Mouse (Mus musculus) stomach, embryonic 15.5 days (tissue): ENCODE results near the gene Camk2d. TPM values are rescaled to one million over a fixed set of nuclear protein-coding genes. Genes with fewer than 3 reads are reported as not detected.
A peak's percentile ranks its signal among the peaks of the same experiment; 100 is the strongest.

Experiments
- ATAC-seq: fragments of 200-750 bp; cut with Nextera tagmentation; 2 replicates; pipeline ENCODE4 v1.8.0; 2017; ENCODE audit warnings: low read depth, moderate number of reproducible peaks, moderate TSS enrichment; ENCODE audit not compliant: insufficient read depth, low FRiP score
- H3K27ac ChIP-seq: fragments of 300-500 bp; sonication (generic); 2 replicates; pipeline ENCODE4 v1.5.1; 2015; ENCODE audit warnings: mild to moderate bottlenecking, inconsistent platforms
- H3K27me3 ChIP-seq: fragments of 300-500 bp; sonication (generic); replicated peaks from 2 replicates; pipeline ENCODE4 v1.6.1; 2015; ENCODE audit warnings: inconsistent platforms
- H3K36me3 ChIP-seq: fragments of 300-500 bp; sonication (generic); 2 replicates; pipeline ENCODE4 v1.6.1; 2015; ENCODE audit warnings: inconsistent platforms
- H3K4me1 ChIP-seq: fragments of 300-500 bp; sonication (generic); 2 replicates; pipeline ENCODE4 v1.6.1; 2015; ENCODE audit warnings: inconsistent platforms
- H3K4me2 ChIP-seq: fragments of 300-500 bp; sonication (generic); 2 replicates; pipeline ENCODE4 v1.6.1; 2015; ENCODE audit warnings: mild to moderate bottlenecking, inconsistent platforms
- H3K4me3 ChIP-seq: fragments of 300-500 bp; sonication (generic); replicated peaks from 2 replicates; pipeline ENCODE4 v1.5.1; 2015; ENCODE audit warnings: inconsistent platforms
- H3K9ac ChIP-seq: fragments of 300-500 bp; sonication (generic); 2 replicates; pipeline ENCODE4 v1.6.1; 2015; ENCODE audit warnings: inconsistent platforms
- H3K9me3 ChIP-seq: fragments of 300-500 bp; sonication (generic); 2 replicates; pipeline ENCODE4 v1.6.1; 2016; ENCODE audit warnings: inconsistent platforms
- WGBS: fragments of 180-500 bp; shearing (Covaris S2); methylation state at CpG from one replicate; pipeline ENCODE4 v1.1.7; 2015; 5-methylcytosine and 5-hydroxymethylcytosine counted together
- polyA plus RNA-seq: library from polyadenylated mRNA; unstranded; fragments of >200 nt; fragmentation: Nextera tagmentation; extraction: Ambion mirVana; gene quantifications from 2 replicates; pipeline ENCODE4 v1.2.1, GENCODE M21; 2015

Gene Camk2d
- polyA plus RNA-seq, 1 experiment from 2014 or later, result 37.7 TPM

DNA sequence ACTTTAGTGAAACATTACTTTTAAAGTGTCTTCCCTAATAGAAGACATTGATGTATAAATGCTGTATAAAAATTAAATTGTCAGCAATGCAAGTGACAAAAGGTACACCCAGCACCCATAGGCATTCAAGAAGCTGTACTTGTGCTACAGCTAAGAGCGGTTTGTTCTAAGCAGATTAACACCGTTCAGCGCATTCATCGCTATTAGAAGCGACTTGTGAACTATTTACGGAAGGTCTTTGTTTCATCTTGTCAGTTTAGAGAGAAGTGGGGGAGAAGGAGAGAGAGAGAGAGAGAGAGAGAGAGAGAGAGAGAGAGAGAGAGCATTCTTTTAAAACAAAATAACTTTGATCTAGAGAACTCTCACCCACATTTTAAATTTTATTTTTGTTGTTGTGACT lies 38.1 kb downstream of the Camk2d start:
- 79% methylated on average over 6 of the region's 6 CpGs for WGBS
- Histone ChIP-seq H3K36me3 (no peaks in the 10 kb centered on the region), H3K27me3 (no peaks in the 10 kb centered on the region), H3K27ac (no peak overlapping the region), H3K9me3 (no peaks in the 10 kb centered on the region), H3K4me1 (no peaks in the 10 kb centered on the region), H3K9ac (no peak overlapping the region), H3K4me3 (no peak overlapping the region), H3K4me2 (no peak overlapping the region)
- ATAC-seq, result no peak

DNA sequence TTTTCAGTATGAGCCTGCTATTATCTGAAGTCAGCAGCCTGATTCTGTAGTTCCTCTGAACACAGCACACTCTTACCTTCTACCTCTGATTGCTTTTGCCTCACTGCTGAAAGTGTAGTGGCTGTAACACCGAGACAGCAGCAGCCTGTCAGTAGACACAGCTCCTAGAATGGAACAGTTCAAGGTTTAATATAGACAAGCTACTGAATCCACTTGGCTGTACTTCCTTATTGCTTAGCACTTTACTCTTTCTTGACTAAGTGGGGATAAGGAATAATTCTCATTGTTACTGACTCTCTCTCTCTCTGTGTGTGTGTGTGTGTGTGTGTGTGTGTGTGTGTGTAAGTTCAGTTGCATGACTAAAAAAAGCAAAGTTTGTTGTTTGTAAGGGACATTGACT lies 42.2 kb downstream of the Camk2d start:
- H3K9ac ChIP-seq, result no peak overlapping the region
- H3K27ac ChIP-seq, result no peak overlapping the region
- no peak overlapping the region for H3K4me2 ChIP-seq
- ATAC-seq, result no peak
- H3K9me3 ChIP-seq, result no peaks in the 10 kb centered on the region
- H3K36me3 ChIP-seq, result no peaks in the 10 kb centered on the region
- H3K27me3 ChIP-seq, result no peaks in the 10 kb centered on the region
- WGBS, result 63% methylated on average over 1 of the region's 1 CpGs
- no peak overlapping the region for H3K4me3 ChIP-seq
- H3K4me1 ChIP-seq, result peaks cover 5% of the 10 kb centered on the region; the same call in 1 of the 2 replicates

DNA sequence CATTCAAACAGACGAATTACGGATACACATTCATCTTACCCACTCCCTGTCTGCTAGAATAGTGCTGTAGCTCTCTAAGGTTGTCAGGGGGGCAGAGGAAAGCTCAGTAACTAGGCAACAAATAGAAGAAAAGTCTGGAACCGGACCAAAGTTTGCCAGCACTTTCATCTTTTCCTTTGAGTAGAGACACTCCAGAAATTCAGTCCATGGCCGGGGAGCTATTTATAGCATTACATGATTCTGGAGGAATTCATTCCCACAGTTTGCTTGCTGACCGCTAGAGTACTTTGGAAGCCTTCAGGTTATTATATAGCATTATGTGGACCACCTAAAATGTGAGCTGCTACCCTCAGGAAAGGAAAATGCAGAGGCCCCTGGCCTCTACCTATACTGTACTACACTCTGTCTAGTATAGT lies 43.0 kb downstream of the Camk2d start:
- Histone ChIP-seq H3K4me2 (no peak overlapping the region), H3K36me3 (no peaks in the 10 kb centered on the region), H3K4me1 (peaks cover 9% of the 10 kb centered on the region; the same call in 1 of the 2 replicates), H3K9ac (no peak overlapping the region), H3K9me3 (no peaks in the 10 kb centered on the region), H3K27ac (no peak overlapping the region), H3K4me3 (no peak overlapping the region), H3K27me3 (no peaks in the 10 kb centered on the region)
- WGBS, result 39% methylated on average over 5 of the region's 5 CpGs
- ATAC-seq, result peak; percentile 48; the same call in 1 of the 2 replicates

DNA sequence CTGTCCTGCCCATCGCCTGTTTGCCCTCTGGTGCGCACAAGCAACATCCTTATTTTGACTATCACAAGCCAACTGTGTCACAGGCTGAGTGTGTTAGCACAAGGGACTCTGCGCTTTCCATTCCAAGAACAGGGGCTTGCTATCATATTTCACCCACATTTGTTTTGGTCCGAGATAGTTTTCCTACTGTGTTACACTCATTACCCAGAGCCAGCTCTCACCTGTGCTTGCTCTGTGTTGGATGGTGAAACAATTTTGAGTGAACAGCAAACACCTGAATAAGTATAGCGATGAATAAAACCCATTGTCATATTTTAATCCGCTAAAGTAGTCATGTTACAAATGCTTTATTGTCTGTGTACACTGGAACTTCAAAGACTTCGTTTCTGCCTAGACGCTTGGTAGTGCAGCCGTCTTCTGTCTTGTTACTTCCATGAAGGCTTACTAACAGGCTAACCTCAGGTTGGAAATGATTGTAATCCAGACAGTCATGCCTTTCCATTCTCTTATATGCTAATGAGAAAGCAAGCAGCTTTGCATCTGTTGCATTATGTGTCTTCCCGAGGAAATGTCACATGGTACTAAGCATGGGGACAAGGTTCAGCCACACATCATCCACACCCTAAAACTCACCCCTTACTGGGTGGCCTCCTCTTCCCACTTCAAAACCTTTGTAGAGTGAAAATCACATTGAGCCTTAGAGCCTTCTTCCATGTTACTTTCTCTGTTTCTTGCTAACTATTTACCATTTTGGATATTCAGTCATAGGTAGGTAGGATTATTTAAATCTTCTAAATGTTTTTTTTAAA lies 44.5 kb downstream of the Camk2d start:
- ATAC-seq, result no peak
- no peaks in the 10 kb centered on the region for H3K27me3 ChIP-seq
- no peaks in the 10 kb centered on the region for H3K9me3 ChIP-seq
- no peak overlapping the region for H3K4me3 ChIP-seq
- H3K27ac ChIP-seq, result no peak overlapping the region
- no peak overlapping the region for H3K4me2 ChIP-seq
- WGBS, result 71% methylated on average over 10 of the region's 10 CpGs
- H3K9ac ChIP-seq, result no peak overlapping the region
- no peaks in the 10 kb centered on the region for H3K36me3 ChIP-seq
- H3K4me1 ChIP-seq, result peaks cover 9% of the 10 kb centered on the region; the same call in 1 of the 2 replicates

DNA sequence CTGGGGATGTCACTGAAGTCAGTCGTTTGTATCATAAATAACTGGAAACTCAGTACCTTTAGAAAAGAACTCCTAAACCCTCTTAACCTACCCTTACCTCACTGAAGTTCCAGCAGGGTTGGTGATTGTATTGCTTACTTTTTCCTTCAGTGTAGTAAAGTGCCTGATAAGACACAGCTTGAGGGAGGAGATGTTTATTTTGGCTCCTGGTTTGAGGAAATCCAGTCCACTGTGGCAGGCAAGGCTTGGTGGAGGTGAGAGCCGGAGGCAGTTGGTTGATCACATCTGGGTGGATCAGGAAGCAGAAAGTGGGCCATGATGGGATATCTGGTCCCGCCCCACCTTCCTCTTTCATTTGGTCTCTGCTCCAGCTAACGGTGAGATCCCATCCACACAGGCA lies 45.3 kb downstream of the Camk2d start:
- H3K36me3 ChIP-seq, result no peaks in the 10 kb centered on the region
- H3K4me1 ChIP-seq, result peaks cover 9% of the 10 kb centered on the region; the same call in 1 of the 2 replicates
- H3K9ac ChIP-seq, result no peak overlapping the region
- no peaks in the 10 kb centered on the region for H3K9me3 ChIP-seq
- WGBS, result 55% methylated on average over 4 of the region's 4 CpGs
- H3K27me3 ChIP-seq, result no peaks in the 10 kb centered on the region
- no peak overlapping the region for H3K4me2 ChIP-seq
- ATAC-seq, result no peak
- no peak overlapping the region for H3K4me3 ChIP-seq
- H3K27ac ChIP-seq, result no peak overlapping the region

DNA sequence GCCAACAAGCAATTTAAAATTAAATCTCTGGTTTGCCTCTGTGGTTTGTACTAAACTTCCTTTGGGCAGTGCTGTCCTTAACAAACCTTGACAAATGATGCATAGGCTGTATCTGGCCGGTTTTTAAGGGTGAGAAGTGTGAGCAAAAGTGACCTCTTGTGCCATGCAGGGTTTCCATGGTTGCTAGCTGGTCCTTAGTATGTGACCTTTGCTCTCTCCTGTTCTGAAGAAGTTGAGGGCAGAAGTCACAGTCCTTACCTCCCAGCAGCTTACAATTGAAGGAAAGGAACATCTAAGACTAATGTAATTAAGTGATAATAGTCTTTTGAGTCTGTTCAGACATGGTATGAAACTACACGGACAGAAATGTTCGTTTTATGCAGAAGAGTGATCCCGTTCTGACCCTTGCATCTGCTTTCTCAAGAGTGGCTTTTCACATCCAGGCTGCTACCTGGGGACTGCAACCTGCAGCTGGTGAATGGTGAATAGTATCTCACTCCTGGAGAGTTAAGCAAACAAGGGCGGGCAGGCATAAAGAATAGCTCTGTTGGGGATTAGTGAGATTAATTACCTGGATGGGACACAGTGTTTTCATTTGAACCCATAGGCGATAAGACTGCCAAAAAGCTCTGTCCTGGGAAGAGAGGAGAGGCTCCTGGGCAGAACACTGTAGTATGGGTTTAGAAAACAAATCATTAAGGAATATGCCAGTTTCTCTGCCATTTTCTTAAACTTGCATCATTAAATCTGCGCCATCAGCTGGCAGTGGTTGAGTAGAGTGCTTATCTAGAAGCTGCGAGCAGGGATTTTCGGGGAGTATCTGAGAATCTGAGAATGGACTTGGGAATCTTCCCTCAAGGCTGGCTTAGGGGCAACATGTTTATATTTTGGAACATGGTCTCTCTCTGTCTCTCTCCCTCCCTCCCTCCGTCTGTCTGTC lies 47.2 kb downstream of the Camk2d start:
- Histone ChIP-seq H3K4me2 (peak overlapping the region; percentile 25; the same call in 1 of the 2 replicates), H3K27ac (0 out of 2 replicates have a peak overlapping the region, but pooled peaks have one; percentile 16), H3K9ac (no peak overlapping the region), H3K4me1 (peaks cover 9% of the 10 kb centered on the region; the same call in 1 of the 2 replicates), H3K27me3 (no peaks in the 10 kb centered on the region), H3K4me3 (no peak overlapping the region), H3K36me3 (no peaks in the 10 kb centered on the region), H3K9me3 (no peaks in the 10 kb centered on the region)
- WGBS, result 21% methylated on average over 10 of the region's 10 CpGs
- peak; percentile 75 for ATAC-seq

DNA sequence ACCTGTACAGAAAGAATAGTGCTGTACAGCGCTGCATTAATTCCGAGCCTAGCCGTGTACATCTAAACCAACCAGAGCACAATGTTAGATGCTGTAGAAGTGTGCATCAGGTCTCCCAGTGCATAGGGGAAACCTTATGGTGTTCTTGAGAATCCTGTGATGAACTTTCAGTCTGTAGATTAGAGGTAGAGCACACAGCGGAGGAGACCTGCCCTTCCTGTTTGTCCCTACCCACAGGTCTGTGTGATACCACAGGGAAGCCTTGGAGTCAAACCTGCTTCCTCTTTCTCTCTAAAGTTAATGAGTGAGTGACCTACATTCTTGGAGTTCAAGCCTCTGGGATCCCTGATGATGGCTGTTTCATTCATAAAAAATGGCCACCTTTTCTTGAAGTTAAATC lies 54.2 kb downstream of the Camk2d start:
- H3K4me2 ChIP-seq, result no peak overlapping the region
- no peaks in the 10 kb centered on the region for H3K36me3 ChIP-seq
- no peak overlapping the region for H3K4me3 ChIP-seq
- no peaks in the 10 kb centered on the region for H3K4me1 ChIP-seq
- no peak for ATAC-seq
- 88% methylated on average over 4 of the region's 4 CpGs for WGBS
- H3K27me3 ChIP-seq, result no peaks in the 10 kb centered on the region
- H3K9me3 ChIP-seq, result no peaks in the 10 kb centered on the region
- no peak overlapping the region for H3K9ac ChIP-seq
- no peak overlapping the region for H3K27ac ChIP-seq

DNA sequence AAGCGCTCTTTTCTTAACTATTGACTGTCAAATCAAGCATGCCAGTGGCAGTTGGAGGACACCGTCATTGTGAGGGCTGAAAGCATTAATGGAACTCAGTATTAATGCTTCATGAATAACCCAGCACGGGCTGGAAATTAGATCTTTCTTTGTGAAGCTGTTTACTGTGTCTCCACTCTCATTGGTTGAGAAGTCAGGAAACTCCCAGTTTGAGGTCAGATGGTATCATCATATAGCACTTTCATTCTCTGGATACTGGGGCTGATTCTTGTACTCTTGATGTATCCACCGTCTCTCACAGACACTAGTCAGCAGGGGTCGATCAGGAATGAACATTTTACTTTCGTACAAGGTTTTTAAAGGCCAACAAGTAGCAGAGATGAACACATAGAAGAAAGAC lies 54.6 kb downstream of the Camk2d start:
- 77% methylated on average over 6 of the region's 6 CpGs for WGBS
- Histone ChIP-seq H3K27me3 (no peaks in the 10 kb centered on the region), H3K36me3 (no peaks in the 10 kb centered on the region), H3K4me3 (no peak overlapping the region), H3K9ac (no peak overlapping the region), H3K27ac (no peak overlapping the region), H3K4me1 (no peaks in the 10 kb centered on the region), H3K9me3 (no peaks in the 10 kb centered on the region), H3K4me2 (no peak overlapping the region)
- ATAC-seq, result no peak

DNA sequence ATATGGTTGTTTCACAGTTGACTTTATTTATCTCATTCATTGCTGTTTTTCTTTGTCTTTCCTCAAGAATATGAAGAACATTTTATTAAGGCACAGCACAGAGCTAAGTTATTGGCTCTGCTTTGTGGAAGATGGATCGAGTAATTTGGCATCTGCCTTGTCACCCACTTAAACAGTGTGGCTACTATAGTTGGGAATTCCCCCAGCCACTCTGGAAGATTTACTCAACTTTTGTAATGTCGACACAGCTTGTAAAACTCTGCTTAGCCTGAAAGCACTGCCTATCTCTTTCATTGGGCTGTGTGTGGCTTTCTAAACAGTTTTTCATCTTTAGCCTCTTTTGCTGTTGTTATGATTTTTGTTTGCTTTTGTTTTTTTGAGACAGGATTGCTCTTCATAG lies 56.3 kb downstream of the Camk2d start:
- no peaks in the 10 kb centered on the region for H3K36me3 ChIP-seq
- ATAC-seq, result no peak
- H3K27me3 ChIP-seq, result no peaks in the 10 kb centered on the region
- H3K4me2 ChIP-seq, result no peak overlapping the region
- no peak overlapping the region for H3K27ac ChIP-seq
- no peaks in the 10 kb centered on the region for H3K4me1 ChIP-seq
- H3K4me3 ChIP-seq, result no peak overlapping the region
- 63% methylated on average over 2 of the region's 2 CpGs for WGBS
- H3K9me3 ChIP-seq, result no peaks in the 10 kb centered on the region
- no peak overlapping the region for H3K9ac ChIP-seq

DNA sequence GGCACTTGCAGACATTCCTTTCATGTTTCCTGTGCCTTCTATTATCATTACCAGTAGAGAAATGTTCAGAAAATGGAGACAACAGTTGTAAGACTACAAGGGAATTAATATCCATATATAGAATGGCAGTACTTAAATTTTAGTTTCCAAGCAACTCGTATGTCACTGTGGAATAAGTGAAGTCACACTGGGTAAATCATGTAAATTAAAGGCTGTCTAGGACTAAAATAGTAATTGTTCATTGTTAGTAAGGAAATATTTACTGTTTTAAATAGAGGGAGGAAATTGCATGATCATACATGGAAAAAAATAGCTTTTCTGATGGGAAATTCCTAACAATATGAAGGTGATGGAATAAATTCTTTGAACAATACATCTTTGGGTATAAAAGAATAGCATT lies 57.0 kb downstream of the Camk2d start:
- no peak overlapping the region for H3K9ac ChIP-seq
- H3K4me2 ChIP-seq, result no peak overlapping the region
- H3K9me3 ChIP-seq, result no peaks in the 10 kb centered on the region
- no peak overlapping the region for H3K27ac ChIP-seq
- no peak for ATAC-seq
- no peaks in the 10 kb centered on the region for H3K27me3 ChIP-seq
- 63% methylated on average over 1 of the region's 1 CpGs for WGBS
- H3K4me3 ChIP-seq, result no peak overlapping the region
- H3K4me1 ChIP-seq, result no peaks in the 10 kb centered on the region
- no peaks in the 10 kb centered on the region for H3K36me3 ChIP-seq

DNA sequence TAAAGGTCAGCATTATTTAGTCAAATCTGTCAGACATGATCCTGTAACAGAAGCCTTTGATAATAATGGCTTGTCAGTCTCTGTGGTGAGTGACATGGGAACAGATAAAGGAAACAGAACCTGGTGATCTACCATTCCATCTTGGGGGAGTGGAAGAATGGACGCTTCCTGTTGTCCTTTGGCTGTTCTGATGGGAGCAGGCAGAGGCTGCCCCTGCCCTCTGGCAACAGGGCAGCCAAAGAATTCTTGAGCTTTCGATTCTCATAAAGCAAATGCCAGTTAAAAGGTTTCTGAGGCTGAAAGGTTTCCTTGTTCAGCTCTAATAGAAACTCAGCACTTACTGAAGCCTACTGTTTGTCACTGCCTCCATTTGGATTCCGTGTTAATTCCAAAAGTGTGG lies 60.1 kb downstream of the Camk2d start:
- ATAC-seq, result no peak
- H3K9ac ChIP-seq, result no peak overlapping the region

DNA sequence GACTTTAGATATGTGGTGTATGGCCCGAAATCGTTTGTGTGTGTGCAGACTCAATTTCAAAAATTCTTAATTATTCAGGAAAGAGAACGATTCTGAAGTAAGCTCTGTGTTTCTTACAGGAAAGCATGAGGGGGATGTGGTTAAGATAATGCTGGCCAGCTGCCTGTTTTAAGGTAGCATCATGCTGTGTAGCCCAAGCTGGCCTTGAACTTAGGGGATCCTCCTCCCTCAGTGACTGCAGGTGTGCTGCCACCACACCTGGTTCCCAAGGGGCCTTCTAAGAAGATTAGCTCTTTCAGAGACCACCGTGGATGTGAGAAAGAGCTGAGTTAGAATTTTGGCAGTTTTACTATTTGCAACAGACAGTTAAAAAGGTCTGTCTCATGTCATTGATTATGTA lies 61.8 kb downstream of the Camk2d start:
- Histone ChIP-seq H3K4me2 (no peak overlapping the region), H3K27me3 (no peaks in the 10 kb centered on the region), H3K27ac (no peak overlapping the region), H3K36me3 (no peaks in the 10 kb centered on the region), H3K4me3 (no peak overlapping the region), H3K4me1 (peaks cover 3% of the 10 kb centered on the region; the same call in 1 of the 2 replicates), H3K9ac (no peak overlapping the region), H3K9me3 (no peaks in the 10 kb centered on the region)
- WGBS, result 58% methylated on average over 4 of the region's 4 CpGs
- no peak for ATAC-seq

More for the DNA sequence above, 60.1 kb downstream of the Camk2d start:
- Histone ChIP-seq H3K4me3 (no peak overlapping the region), H3K4me1 (peaks cover 3% of the 10 kb centered on the region; the same call in 1 of the 2 replicates), H3K36me3 (no peaks in the 10 kb centered on the region), H3K27me3 (no peaks in the 10 kb centered on the region), H3K4me2 (no peak overlapping the region), H3K9me3 (no peaks in the 10 kb centered on the region), H3K27ac (no peak overlapping the region)
- WGBS, result 69% methylated on average over 3 of the region's 3 CpGs
